Mouse (Mus musculus) heart, postnatal 0 days (tissue): ENCODE results near the gene Gabra5. TPM values are rescaled to one million over a fixed set of nuclear protein-coding genes. Genes with fewer than 3 reads are reported as not detected.

Experiments
- ATAC-seq: fragments of 200-750 bp; cut with Nextera tagmentation; 2 replicates; pipeline ENCODE4 v1.8.0; 2017; ENCODE audit warnings: low read depth, moderate number of reproducible peaks, moderate library complexity; ENCODE audit not compliant: insufficient read depth
- DNase-seq: peaks from one replicate; pipeline ENCODE4 v3.0.0-alpha.2; 2016; ENCODE audit warnings: low spot score
- H3K27ac ChIP-seq: fragments of 300-500 bp; sonication (generic); 2 replicates; pipeline ENCODE4 v1.5.1; 2014; ENCODE audit warnings: low read depth, mild to moderate bottlenecking
- H3K27me3 ChIP-seq: fragments of 300-500 bp; sonication (generic); 2 replicates; pipeline ENCODE4 v1.6.1; 2014; ENCODE audit warnings: low read length, mixed read lengths; ENCODE audit not compliant: control insufficient read depth, insufficient read depth
- H3K36me3 ChIP-seq: fragments of 300-500 bp; sonication (generic); replicated peaks from 2 replicates; pipeline ENCODE4 v1.6.1; 2014; ENCODE audit warnings: low read length, mixed read lengths; ENCODE audit not compliant: control insufficient read depth, insufficient read depth
- H3K4me1 ChIP-seq: fragments of 300-500 bp; sonication (generic); 2 replicates; pipeline ENCODE4 v1.6.1; 2014; ENCODE audit warnings: antibody characterized with exemption; ENCODE audit not compliant: control insufficient read depth, insufficient read depth
- H3K4me2 ChIP-seq: fragments of 300-500 bp; sonication (generic); 2 replicates; pipeline ENCODE4 v1.6.1; 2014; ENCODE audit warnings: low read depth, mild to moderate bottlenecking, low read length, moderate library complexity
- H3K4me3 ChIP-seq: fragments of 300-500 bp; sonication (generic); 2 replicates; pipeline ENCODE4 v1.5.1; 2014; ENCODE audit warnings: low read depth, low read length
- H3K9ac ChIP-seq: fragments of 300-500 bp; sonication (generic); replicated peaks from 2 replicates; pipeline ENCODE4 v1.6.1; 2014; ENCODE audit warnings: low read depth, low read length, mixed read lengths
- H3K9me3 ChIP-seq: fragments of 300-500 bp; sonication (generic); replicated peaks from 2 replicates; pipeline ENCODE4 v1.6.1; 2016; ENCODE audit warnings: low read length; ENCODE audit not compliant: control insufficient read depth
- CTCF ChIP-seq: IDR thresholded peaks from 2 replicates; pipeline ENCODE4 v1.5.1; 2016; ENCODE audit warnings: antibody characterized with exemption, control low read depth, low read depth
- EP300 ChIP-seq: IDR thresholded peaks from 2 replicates; pipeline ENCODE4 v1.6.1; 2016; ENCODE audit warnings: antibody characterized with exemption, low read depth
- WGBS: fragments of 180-500 bp; shearing (Covaris S2); extraction: QIAGEN DNeasy Blood & Tissue Kit; methylation state at CpG from one replicate; pipeline ENCODE4 v1.1.7; 2014; 5-methylcytosine and 5-hydroxymethylcytosine counted together
- polyA plus RNA-seq: library from polyadenylated mRNA; unstranded; fragments of >200 nt; fragmentation: Nextera tagmentation; extraction: Ambion mirVana; gene quantifications from 2 replicates; pipeline ENCODE4 v1.2.1, GENCODE M21; 2015
- total RNA-seq: library from RNA; depleted of rRNA; stranded (reverse); fragments of >200 nt; gene quantifications from 2 replicates; pipeline ENCODE4 v1.2.3, GENCODE M21; 2014; ENCODE audit warnings: low replicate concordance

The Gabra5 gene
- total and polyA plus RNA-seq, 2 experiments from 2014 or later, result not detected

DNA sequence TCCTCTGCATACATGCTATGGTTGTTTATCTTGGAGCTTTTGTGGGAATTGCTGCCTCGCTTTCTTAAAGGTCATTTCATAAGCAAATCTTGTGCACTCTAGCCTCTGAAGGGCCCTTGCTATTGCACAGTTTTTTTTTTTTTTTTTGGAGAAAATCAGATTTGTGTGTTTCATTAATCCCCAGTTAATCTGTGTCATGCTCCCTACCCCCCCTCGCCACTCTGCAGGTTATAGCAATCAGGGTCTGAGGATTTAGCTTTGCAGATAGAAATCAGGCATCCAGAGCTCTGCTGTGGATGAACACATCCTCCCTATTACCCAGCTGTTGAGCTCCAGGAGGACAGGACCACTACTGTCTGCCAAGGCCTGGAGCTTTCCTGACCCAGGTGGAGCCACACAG is 90.5 kb downstream of the Gabra5 start, which contains the start of gene Gabrb3:
Gene Gabrb3, plus strand, starts transcription at position 301 of the 400 bp plus-strand sequence.
- no peak within 1 kb of the TSS for H3K27ac ChIP-seq
- 64% methylated on average over 2 of the region's 2 CpGs for WGBS

DNA sequence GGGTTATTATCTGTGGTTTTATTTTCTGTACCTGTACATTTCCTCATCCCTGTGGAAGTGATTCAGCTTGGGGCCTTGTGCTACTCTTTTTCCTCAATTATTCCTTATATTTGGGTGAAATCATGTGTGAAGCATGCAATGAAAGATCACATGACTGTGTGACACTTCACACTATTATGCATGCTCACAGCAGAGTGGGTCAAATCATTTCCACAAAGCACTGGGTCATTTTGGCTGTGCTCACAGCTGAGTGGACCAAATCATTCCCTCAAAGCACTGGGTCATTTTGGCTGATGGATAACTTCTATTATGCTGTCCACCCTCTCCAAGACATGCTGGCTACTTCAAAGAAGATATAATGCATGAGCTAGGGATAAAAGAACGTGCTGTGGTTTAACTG is 97.0 kb downstream of the Gabra5 start:
- H3K4me2 ChIP-seq, result no peak overlapping the region
- TF ChIP-seq CTCF, result no peak
- TF ChIP-seq EP300, result no peak
- H3K4me1 ChIP-seq, result no peaks in the 10 kb centered on the region
- no peak overlapping the region for H3K4me3 ChIP-seq
- H3K27me3 ChIP-seq, result no peaks in the 10 kb centered on the region
- no peak for ATAC-seq
- no peaks in the 10 kb centered on the region for H3K9me3 ChIP-seq
- no peak for DNase-seq
- H3K9ac ChIP-seq, result no peak overlapping the region
- no peak overlapping the region for H3K27ac ChIP-seq
- whole genome bisulfite sequencing, result 43% methylated on average over 1 of the region's 1 CpGs
- no peaks in the 10 kb centered on the region for H3K36me3 ChIP-seq

More for the DNA sequence above, 90.5 kb downstream of the Gabra5 start, which contains the start of gene Gabrb3:
- Histone ChIP-seq H3K27me3 (no peaks in the 10 kb centered on the region), H3K4me3 (no peak within 1 kb of the TSS), H3K9ac (no peak within 1 kb of the TSS), H3K4me2 (no peak within 1 kb of the TSS), H3K36me3 (no peaks in the 10 kb centered on the region), H3K9me3 (no peaks in the 10 kb centered on the region), H3K4me1 (no peaks in the 10 kb centered on the region)
- no peak for ATAC-seq
- DNase-seq, result no peak
- no peak for TF ChIP-seq EP300
- TF ChIP-seq CTCF, result no peak

DNA sequence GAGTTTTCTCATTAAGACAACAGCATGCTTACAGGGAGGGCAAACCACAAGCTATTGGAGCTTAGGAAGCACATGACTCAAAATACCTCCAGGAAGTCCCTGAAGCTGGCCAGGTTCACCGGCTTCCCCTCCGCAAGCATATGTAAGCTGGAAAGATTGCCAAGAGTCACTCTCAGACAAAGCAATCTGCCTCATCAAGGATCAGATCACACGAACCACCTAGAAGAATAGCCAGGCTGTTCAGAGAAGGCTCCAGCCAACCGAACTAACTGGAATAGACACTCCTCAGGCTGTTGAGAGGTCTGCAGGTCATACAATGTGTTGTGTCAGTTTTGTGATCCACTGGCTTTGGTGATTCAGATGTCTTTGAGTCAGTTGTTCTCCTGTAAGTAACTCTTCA is 98.7 kb downstream of the Gabra5 start:
- 77% methylated on average over 4 of the region's 4 CpGs for WGBS
- no peaks in the 10 kb centered on the region for H3K27me3 ChIP-seq

DNA sequence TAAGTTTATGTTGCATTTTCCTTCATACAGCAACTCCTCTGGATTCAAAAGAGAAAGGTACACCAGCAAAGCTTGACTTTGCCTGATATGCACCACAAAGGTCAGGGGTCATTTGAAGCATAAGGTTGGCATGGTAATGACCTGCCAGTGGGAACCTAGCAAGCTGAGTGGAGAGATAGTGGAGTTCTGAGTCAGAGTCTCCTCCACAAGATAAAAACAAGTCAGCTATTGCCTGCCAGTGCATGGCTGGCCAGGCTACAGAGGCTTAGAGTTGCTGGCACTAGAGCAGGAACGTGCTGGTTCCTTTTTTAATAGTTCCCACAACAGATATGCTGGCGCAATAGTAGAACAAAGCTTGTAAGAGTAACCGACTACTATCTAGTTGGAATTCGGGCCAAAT is 116.3 kb downstream of the Gabra5 start:
- Histone ChIP-seq H3K9me3 (no peaks in the 10 kb centered on the region), H3K27ac (no peak overlapping the region), H3K4me1 (no peaks in the 10 kb centered on the region), H3K4me3 (no peak overlapping the region), H3K9ac (no peak overlapping the region), H3K27me3 (no peaks in the 10 kb centered on the region), H3K36me3 (no peaks in the 10 kb centered on the region), H3K4me2 (no peak overlapping the region)
- DNase-seq (no peak), ATAC-seq (no peak)
- TF ChIP-seq CTCF, result no peak
- TF ChIP-seq EP300, result no peak
- WGBS, result 54% methylated on average over 4 of the region's 4 CpGs

More for the DNA sequence above, 98.7 kb downstream of the Gabra5 start:
- DNase-seq (no peak), ATAC-seq (no peak)
- no peaks in the 10 kb centered on the region for H3K4me1 ChIP-seq
- no peaks in the 10 kb centered on the region for H3K36me3 ChIP-seq
- no peak for TF ChIP-seq EP300
- TF ChIP-seq CTCF, result no peak
- H3K4me2 ChIP-seq, result no peak overlapping the region
- H3K9ac ChIP-seq, result no peak overlapping the region
- no peak overlapping the region for H3K27ac ChIP-seq
- H3K4me3 ChIP-seq, result no peak overlapping the region
- H3K9me3 ChIP-seq, result no peaks in the 10 kb centered on the region

- 24% methylated on average over 4 of the region's 4 CpGs for WGBS
- Histone ChIP-seq H3K36me3 (no peaks in the 10 kb centered on the region), H3K27me3 (peaks cover 16% of the 10 kb centered on the region), H3K4me1 (no peaks in the 10 kb centered on the region), H3K9ac (no peak overlapping the region), H3K27ac (no peak overlapping the region), H3K4me3 (no peak overlapping the region), H3K4me2 (no peak overlapping the region), H3K9me3 (no peaks in the 10 kb centered on the region)
- no peak for DNase-seq
- TF ChIP-seq CTCF, result no peak
- TF ChIP-seq EP300, result no peak
- no peak for ATAC-seq
These were observed 119.8 kb downstream of the Gabra5 start for GRCm38 (mm10) chr7:57390046-57390445.

- peak overlapping the region; percentile 51 for H3K4me3 ChIP-seq
These were observed 122.6 kb downstream of the Gabra5 start for GRCm38 (mm10) chr7:57387341-57387654.

More at GRCm38 (mm10) chr7:57387341-57387654, 122.6 kb downstream of the Gabra5 start:
- H3K36me3 ChIP-seq, result no peaks in the 10 kb centered on the region
- peak overlapping the region; percentile 82 for H3K4me2 ChIP-seq
- WGBS, result 23% methylated on average over 6 of the region's 6 CpGs
- TF ChIP-seq EP300 (no peak), CTCF (no peak)
- no peak overlapping the region for H3K9ac ChIP-seq
- H3K27ac ChIP-seq, result no peak overlapping the region
- DNase-seq (no peak), ATAC-seq (no peak)
- H3K4me1 ChIP-seq, result no peaks in the 10 kb centered on the region
- peaks cover 18% of the 10 kb centered on the region for H3K27me3 ChIP-seq
- no peaks in the 10 kb centered on the region for H3K9me3 ChIP-seq
